Mouse (Mus musculus): ENCODE data around the gene Arhgap18. TPM values are rescaled to one million over a fixed set of nuclear protein-coding genes. Genes with fewer than 3 reads are reported as not detected.

Gene Arhgap18
- polyA plus RNA-seq, 1 experiment from 2014 or later = 11.1 TPM

- no peak for DNase-seq (ENCODE audit: low spot score)
- H3K9me3 ChIP-seq = no peaks in the 10 kb centered on the region
- H3K27me3 ChIP-seq (replicated peaks; ENCODE audit: low read depth, poor library complexity, severe bottlenecking) = no peaks in the 10 kb centered on the region
- WGBS = 78% methylated on average over 9 of the region's 9 CpGs
- H3K27ac ChIP-seq (replicated peaks) = no peak overlapping the region
- H3K4me3 ChIP-seq = no peak overlapping the region
- H3K4me1 ChIP-seq = peaks cover 5% of the 10 kb centered on the region; the same call in 1 of the 2 replicates
- H3K36me3 ChIP-seq (replicated peaks) = no peaks in the 10 kb centered on the region
These were observed 9.0 kb downstream of the Arhgap18 start for GRCm38 (mm10) chr10:26761991-26762903.

GRCm38 (mm10) chr10:26767196-26767595 is 14.0 kb downstream of the Arhgap18 start:
- WGBS = 83% methylated on average over 3 of the region's 3 CpGs

GRCm38 (mm10) chr10:26768943-26769342 is 15.7 kb downstream of the Arhgap18 start:
- 76% methylated on average over 2 of the region's 2 CpGs for WGBS
- Histone ChIP-seq H3K36me3 (replicated peaks) (no peaks in the 10 kb centered on the region), H3K9me3 (no peaks in the 10 kb centered on the region), H3K27ac (replicated peaks) (no peak overlapping the region), H3K4me3 (no peak overlapping the region), H3K4me1 (peaks cover 12% of the 10 kb centered on the region), H3K27me3 (replicated peaks; ENCODE audit: low read depth, poor library complexity, severe bottlenecking) (no peaks in the 10 kb centered on the region)
- no peak for DNase-seq (ENCODE audit: low spot score)

More at GRCm38 (mm10) chr10:26767196-26767595, 14.0 kb downstream of the Arhgap18 start:
- Histone ChIP-seq H3K9me3 (no peaks in the 10 kb centered on the region), H3K36me3 (replicated peaks) (no peaks in the 10 kb centered on the region), H3K27me3 (replicated peaks; ENCODE audit: low read depth, poor library complexity, severe bottlenecking) (no peaks in the 10 kb centered on the region), H3K4me3 (no peak overlapping the region), H3K4me1 (peaks cover 3% of the 10 kb centered on the region; the same call in 1 of the 2 replicates), H3K27ac (replicated peaks) (no peak overlapping the region)
- DNase-seq (ENCODE audit: low spot score) = no peak

- no peaks in the 10 kb centered on the region for H3K27me3 ChIP-seq (replicated peaks; ENCODE audit: low read depth, poor library complexity, severe bottlenecking)
These were observed 16.8 kb downstream of the Arhgap18 start for GRCm38 (mm10) chr10:26770035-26770434.

GRCm38 (mm10) chr10:26771938-26772623 is 18.9 kb downstream of the Arhgap18 start:
- Histone ChIP-seq H3K4me1 (peaks cover 12% of the 10 kb centered on the region), H3K9me3 (no peaks in the 10 kb centered on the region), H3K27ac (replicated peaks) (peak overlapping the region; percentile 86), H3K4me3 (peak overlapping the region; percentile 71), H3K36me3 (replicated peaks) (no peaks in the 10 kb centered on the region), H3K27me3 (replicated peaks; ENCODE audit: low read depth, poor library complexity, severe bottlenecking) (no peaks in the 10 kb centered on the region)
- DNase-seq (ENCODE audit: low spot score) = peak; percentile 89
- WGBS = 9% methylated on average over 15 of the region's 15 CpGs

More at GRCm38 (mm10) chr10:26770035-26770434, 16.8 kb downstream of the Arhgap18 start:
- Histone ChIP-seq H3K27ac (replicated peaks) (no peak overlapping the region), H3K36me3 (replicated peaks) (no peaks in the 10 kb centered on the region), H3K9me3 (no peaks in the 10 kb centered on the region), H3K4me1 (peaks cover 12% of the 10 kb centered on the region), H3K4me3 (no peak overlapping the region)
- DNase-seq (ENCODE audit: low spot score) = no peak
- 82% methylated on average over 8 of the region's 8 CpGs for WGBS

- H3K27ac ChIP-seq (replicated peaks) = peak overlapping the region; percentile 86
- DNase-seq (ENCODE audit: low spot score) = peak; percentile 51
- H3K9me3 ChIP-seq = no peaks in the 10 kb centered on the region
- peak overlapping the region; percentile 71 for H3K4me3 ChIP-seq
- H3K4me1 ChIP-seq = peaks cover 12% of the 10 kb centered on the region
- no peaks in the 10 kb centered on the region for H3K27me3 ChIP-seq (replicated peaks; ENCODE audit: low read depth, poor library complexity, severe bottlenecking)
- WGBS = 3% methylated on average over 22 of the region's 22 CpGs
- no peaks in the 10 kb centered on the region for H3K36me3 ChIP-seq (replicated peaks)
These were observed 19.7 kb downstream of the Arhgap18 start for GRCm38 (mm10) chr10:26772624-26773540.

GRCm38 (mm10) chr10:26773541-26773940 is 20.3 kb downstream of the Arhgap18 start:
- H3K36me3 ChIP-seq (replicated peaks) = no peaks in the 10 kb centered on the region
- H3K27ac ChIP-seq (replicated peaks) = no peak overlapping the region
- 35% methylated on average over 5 of the region's 5 CpGs for WGBS
- DNase-seq (ENCODE audit: low spot score) = no peak
- peak overlapping the region; percentile 71 for H3K4me3 ChIP-seq
- no peaks in the 10 kb centered on the region for H3K27me3 ChIP-seq (replicated peaks; ENCODE audit: low read depth, poor library complexity, severe bottlenecking)
- peaks cover 12% of the 10 kb centered on the region for H3K4me1 ChIP-seq
- H3K9me3 ChIP-seq = no peaks in the 10 kb centered on the region

GRCm38 (mm10) chr10:26774266-26774665 is 21.0 kb downstream of the Arhgap18 start:
- Histone ChIP-seq H3K36me3 (replicated peaks) (no peaks in the 10 kb centered on the region), H3K4me3 (peak overlapping the region; percentile 11; the same call in 1 of the 2 replicates), H3K27ac (replicated peaks) (no peak overlapping the region), H3K9me3 (no peaks in the 10 kb centered on the region), H3K4me1 (peaks cover 12% of the 10 kb centered on the region), H3K27me3 (replicated peaks; ENCODE audit: low read depth, poor library complexity, severe bottlenecking) (no peaks in the 10 kb centered on the region)
- no peak for DNase-seq (ENCODE audit: low spot score)
- WGBS = 85% methylated on average over 1 of the region's 1 CpGs

- no peak overlapping the region for H3K4me3 ChIP-seq
- H3K36me3 ChIP-seq (replicated peaks) = no peaks in the 10 kb centered on the region
- no peak for DNase-seq (ENCODE audit: low spot score)
- no peak overlapping the region for H3K27ac ChIP-seq (replicated peaks)
- H3K4me1 ChIP-seq = peaks cover 17% of the 10 kb centered on the region
- no peaks in the 10 kb centered on the region for H3K9me3 ChIP-seq
- no peaks in the 10 kb centered on the region for H3K27me3 ChIP-seq (replicated peaks; ENCODE audit: low read depth, poor library complexity, severe bottlenecking)
These were observed 23.2 kb downstream of the Arhgap18 start for GRCm38 (mm10) chr10:26776443-26776842.

- H3K27me3 ChIP-seq (replicated peaks; ENCODE audit: low read depth, poor library complexity, severe bottlenecking) = no peaks in the 10 kb centered on the region
- H3K4me1 ChIP-seq = peaks cover 4% of the 10 kb centered on the region
- 75% methylated on average over 3 of the region's 3 CpGs for WGBS
- DNase-seq (ENCODE audit: low spot score) = no peak
- H3K36me3 ChIP-seq (replicated peaks) = no peaks in the 10 kb centered on the region
- H3K4me3 ChIP-seq = no peak overlapping the region
- H3K9me3 ChIP-seq = no peaks in the 10 kb centered on the region
- H3K27ac ChIP-seq (replicated peaks) = no peak overlapping the region
These were observed 27.4 kb downstream of the Arhgap18 start for GRCm38 (mm10) chr10:26780581-26780980.

- no peaks in the 10 kb centered on the region for H3K9me3 ChIP-seq
- no peaks in the 10 kb centered on the region for H3K27me3 ChIP-seq (replicated peaks; ENCODE audit: low read depth, poor library complexity, severe bottlenecking)
- no peak for DNase-seq (ENCODE audit: low spot score)
- H3K36me3 ChIP-seq (replicated peaks) = no peaks in the 10 kb centered on the region
- no peak overlapping the region for H3K4me3 ChIP-seq
- H3K4me1 ChIP-seq = no peaks in the 10 kb centered on the region
- no peak overlapping the region for H3K27ac ChIP-seq (replicated peaks)
- WGBS = 88% methylated on average over 2 of the region's 2 CpGs
These were observed 36.5 kb downstream of the Arhgap18 start for GRCm38 (mm10) chr10:26789680-26790079.

GRCm38 (mm10) chr10:26791810-26792209 is 38.6 kb downstream of the Arhgap18 start:
- no peaks in the 10 kb centered on the region; the same call in none of the 2 replicates for H3K4me1 ChIP-seq
- H3K27ac ChIP-seq (replicated peaks) = no peak overlapping the region
- no peaks in the 10 kb centered on the region for H3K27me3 ChIP-seq (replicated peaks; ENCODE audit: low read depth, poor library complexity, severe bottlenecking)
- no peak overlapping the region for H3K4me3 ChIP-seq
- no peaks in the 10 kb centered on the region for H3K9me3 ChIP-seq
- no peaks in the 10 kb centered on the region for H3K36me3 ChIP-seq (replicated peaks)
- 88% methylated on average over 3 of the region's 3 CpGs for WGBS
- no peak for DNase-seq (ENCODE audit: low spot score)
